Mouse (Mus musculus) midbrain, postnatal 0 days (tissue): ENCODE results near the gene Ttll2. TPM values are rescaled to one million over a fixed set of nuclear protein-coding genes. Genes with fewer than 3 reads are reported as not detected.
"Not testable (repeated sequence)": the region's sequence is repeated elsewhere in the genome, so short reads cannot be mapped to it uniquely, and the experiment has no call there.

Experiments used
- ATAC-seq: fragments of 200-750 bp; cut with Nextera tagmentation; 2 replicates; pipeline ENCODE4 v1.8.0; 2017; ENCODE audit warnings: moderate number of reproducible peaks, mild to moderate bottlenecking, moderate TSS enrichment, moderate library complexity; ENCODE audit not compliant: low FRiP score
- DNase-seq: peaks from one replicate; pipeline ENCODE4 v3.0.0-alpha.2; 2015; ENCODE audit warnings: low spot score
- H3K27ac ChIP-seq: fragments of 300-500 bp; sonication (generic); 2 replicates; pipeline ENCODE4 v1.5.1; 2014; ENCODE audit warnings: low read depth, mild to moderate bottlenecking, low read length, mixed read lengths
- H3K27me3 ChIP-seq: fragments of 300-500 bp; sonication (generic); 2 replicates; pipeline ENCODE4 v1.6.1; 2014; ENCODE audit warnings: low read length, control low read depth, mixed read lengths; ENCODE audit not compliant: insufficient read depth
- H3K36me3 ChIP-seq: fragments of 300-500 bp; sonication (generic); 2 replicates; pipeline ENCODE4 v1.6.1; 2014; ENCODE audit warnings: low read length, control low read depth, mixed read lengths; ENCODE audit not compliant: insufficient read depth
- H3K4me1 ChIP-seq: fragments of 300-500 bp; sonication (generic); 2 replicates; pipeline ENCODE4 v1.6.1; 2014; ENCODE audit warnings: mild to moderate bottlenecking, control low read depth, antibody characterized with exemption, low read length, mixed read lengths; ENCODE audit not compliant: insufficient read depth
- H3K4me2 ChIP-seq: fragments of 300-500 bp; sonication (generic); 2 replicates; pipeline ENCODE4 v1.6.1; 2014; ENCODE audit warnings: low read depth, mild to moderate bottlenecking, low read length, mixed read lengths; ENCODE audit not compliant: poor library complexity, severe bottlenecking
- H3K4me3 ChIP-seq: fragments of 300-500 bp; sonication (generic); 2 replicates; pipeline ENCODE4 v1.5.1; 2014; ENCODE audit warnings: low read depth, mild to moderate bottlenecking, low read length, moderate library complexity
- H3K9ac ChIP-seq: fragments of 300-500 bp; sonication (generic); replicated peaks from 2 replicates; pipeline ENCODE4 v1.6.1; 2014; ENCODE audit warnings: mild to moderate bottlenecking, low read length, moderate library complexity, mixed read lengths; ENCODE audit not compliant: poor library complexity, severe bottlenecking
- H3K9me3 ChIP-seq: fragments of 300-500 bp; sonication (generic); 2 replicates; pipeline ENCODE4 v1.6.1; 2016; ENCODE audit warnings: low read length, control low read depth
- WGBS: fragments of 180-500 bp; shearing (Covaris S2); extraction: QIAGEN DNeasy Blood & Tissue Kit; methylation state at CpG from one replicate; pipeline ENCODE4 v1.1.7; 2014; 5-methylcytosine and 5-hydroxymethylcytosine counted together
- polyA plus RNA-seq: library from polyadenylated mRNA; unstranded; fragments of >200 nt; fragmentation: Nextera tagmentation; extraction: Ambion mirVana; gene quantifications from 2 replicates; pipeline ENCODE4 v1.2.1, GENCODE M21; 2015
- total RNA-seq: library from RNA; depleted of rRNA; stranded (reverse); fragments of >200 nt; gene quantifications from 2 replicates; pipeline ENCODE4 v1.2.3, GENCODE M21; 2014; rRNA removed

The Ttll2 gene
- total RNA-seq (not detected in 2 replicates), polyA plus RNA-seq (not detected in 2 replicates)

GRCm38 (mm10) chr17:7352596-7352995 is at the start of gene Ttll2:
Ttll2 (minus strand) TSS chr17:7352696.
- H3K27ac ChIP-seq, H3K4me3 ChIP-seq, DNase-seq, H3K36me3 ChIP-seq, H3K4me1 ChIP-seq, H3K4me2 ChIP-seq, H3K9me3 ChIP-seq, H3K27me3 ChIP-seq, ATAC-seq, H3K9ac ChIP-seq: not testable (repeated sequence)
- WGBS, result 100% methylated on average over 1 of the region's 1 CpGs

DNA sequence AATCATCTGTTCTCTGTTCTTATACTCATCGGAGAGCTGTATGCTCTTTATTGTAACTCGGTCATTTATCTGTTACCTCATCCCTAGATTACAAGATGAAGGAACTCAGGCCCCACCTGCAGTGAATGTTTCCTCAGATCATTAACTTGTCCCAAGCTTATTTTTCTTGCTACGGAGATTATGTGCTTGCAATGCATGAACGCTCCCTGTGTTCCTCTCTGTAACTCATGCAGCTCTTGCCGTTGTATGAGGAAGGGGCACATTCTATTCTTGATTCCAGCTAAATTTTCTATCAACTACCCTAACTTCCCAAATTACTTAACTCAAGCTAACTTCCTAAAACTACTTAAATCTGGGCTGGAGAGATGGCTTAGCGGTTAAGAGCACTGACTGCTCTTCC is 47.3 kb upstream of the Ttll2 start:
- H3K27me3 ChIP-seq, H3K9ac ChIP-seq, H3K9me3 ChIP-seq, H3K4me2 ChIP-seq, DNase-seq, ATAC-seq, H3K36me3 ChIP-seq, H3K4me1 ChIP-seq, H3K4me3 ChIP-seq, H3K27ac ChIP-seq: not testable (repeated sequence)
- 72% methylated on average over 6 of the region's 6 CpGs for WGBS

GRCm38 (mm10) chr17:7398198-7398847 is 45.8 kb upstream of the Ttll2 start:
- not testable (repeated sequence) for H3K27me3 ChIP-seq, H3K4me2 ChIP-seq, DNase-seq, H3K9me3 ChIP-seq, H3K4me1 ChIP-seq, H3K4me3 ChIP-seq, ATAC-seq, H3K9ac ChIP-seq, H3K27ac ChIP-seq, H3K36me3 ChIP-seq
- 94% methylated on average over 6 of the region's 6 CpGs for WGBS

DNA sequence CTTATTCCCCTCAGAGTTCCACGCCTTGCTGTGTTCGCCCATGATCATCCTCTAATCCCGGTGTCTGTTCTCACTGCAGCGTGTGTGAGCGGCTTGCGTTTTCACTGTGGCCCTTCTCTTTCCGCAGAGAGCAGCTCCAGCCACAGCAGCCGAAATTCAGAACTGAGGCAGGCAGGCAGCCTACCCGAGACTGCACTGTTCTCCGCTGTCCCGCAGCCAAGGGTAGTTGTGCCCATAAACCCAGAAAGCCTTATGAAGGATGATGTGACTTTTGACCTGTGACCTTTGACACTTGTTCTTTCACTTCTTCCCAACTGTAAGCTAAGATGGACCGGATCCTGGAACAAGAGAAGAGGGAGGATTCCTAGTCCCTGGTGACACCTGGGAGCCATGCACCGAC is 44.6 kb upstream of the Ttll2 start:
- not testable (repeated sequence) for H3K27me3 ChIP-seq, H3K4me3 ChIP-seq, H3K9me3 ChIP-seq, ATAC-seq, H3K36me3 ChIP-seq, H3K4me1 ChIP-seq, H3K4me2 ChIP-seq, H3K9ac ChIP-seq, DNase-seq, H3K27ac ChIP-seq
- WGBS, result 86% methylated on average over 9 of the region's 13 CpGs

- WGBS, result no CpG with 5 or more reads among the region's 2 CpGs
- DNase-seq, H3K4me1 ChIP-seq, H3K36me3 ChIP-seq, H3K9me3 ChIP-seq, H3K4me2 ChIP-seq, H3K27ac ChIP-seq, H3K9ac ChIP-seq, ATAC-seq, H3K4me3 ChIP-seq, H3K27me3 ChIP-seq: not testable (repeated sequence)
Observed at GRCm38 (mm10) chr17:7396288-7396687, 43.8 kb upstream of the Ttll2 start.

- H3K4me2 ChIP-seq, H3K4me1 ChIP-seq, H3K9me3 ChIP-seq, H3K27ac ChIP-seq, DNase-seq, H3K36me3 ChIP-seq, H3K27me3 ChIP-seq, ATAC-seq, H3K9ac ChIP-seq, H3K4me3 ChIP-seq: not testable (repeated sequence)
- WGBS, result 92% methylated on average over 6 of the region's 8 CpGs
Observed at GRCm38 (mm10) chr17:7395671-7396070, 43.2 kb upstream of the Ttll2 start.

DNA sequence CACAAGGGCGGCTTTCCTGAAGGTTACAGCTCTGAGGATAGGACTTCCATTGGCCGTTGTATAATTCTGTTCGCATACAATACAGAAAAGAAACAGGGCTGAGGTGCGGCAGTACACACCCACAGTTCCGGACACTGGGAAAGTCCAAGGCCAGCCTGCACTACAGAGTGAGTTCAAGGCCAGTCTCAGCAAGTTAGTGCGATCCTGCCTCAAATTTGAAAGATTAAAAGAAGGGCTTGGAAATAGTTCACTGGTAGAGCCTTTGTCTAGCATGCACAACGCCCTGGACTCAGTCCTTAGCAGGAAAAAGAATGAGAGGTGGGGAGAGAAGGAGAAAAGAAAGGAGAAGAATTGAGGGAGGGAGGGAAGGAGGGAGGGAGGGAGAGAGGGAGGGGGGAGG is 42.6 kb upstream of the Ttll2 start:
- 86% methylated on average over 7 of the region's 7 CpGs for WGBS
- H3K27ac ChIP-seq, H3K4me2 ChIP-seq, H3K9me3 ChIP-seq, H3K36me3 ChIP-seq, H3K9ac ChIP-seq, H3K27me3 ChIP-seq, ATAC-seq, DNase-seq, H3K4me1 ChIP-seq, H3K4me3 ChIP-seq: not testable (repeated sequence)

- 52% methylated on average over 7 of the region's 7 CpGs for WGBS
- H3K4me2 ChIP-seq, H3K4me3 ChIP-seq, H3K9me3 ChIP-seq, H3K36me3 ChIP-seq, H3K27ac ChIP-seq, H3K27me3 ChIP-seq, H3K9ac ChIP-seq, ATAC-seq, H3K4me1 ChIP-seq: not testable (repeated sequence)
- peak; percentile 13 for DNase-seq
Observed at GRCm38 (mm10) chr17:7389898-7390297, 37.4 kb upstream of the Ttll2 start.

DNA sequence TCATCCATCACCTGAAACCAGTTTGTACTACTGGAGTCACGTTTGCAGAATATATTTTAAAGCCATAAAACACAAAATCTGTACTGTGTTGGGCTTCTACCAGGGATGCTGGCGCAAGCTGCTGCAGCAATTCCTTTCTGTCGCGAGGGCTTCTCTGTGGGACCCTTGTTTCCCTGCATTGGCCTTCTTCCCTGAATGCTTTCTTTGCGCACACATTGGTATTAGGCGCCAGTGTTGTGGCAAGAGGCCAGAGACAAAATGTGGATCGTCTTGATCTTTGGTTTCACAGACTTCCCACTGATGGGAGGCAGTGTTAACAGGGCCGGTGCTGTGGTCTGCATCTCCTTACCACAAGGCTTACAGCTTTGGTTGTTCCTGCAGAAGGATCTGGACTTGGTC is 36.5 kb upstream of the Ttll2 start:
- H3K27ac ChIP-seq, ATAC-seq, H3K4me2 ChIP-seq, H3K4me1 ChIP-seq, H3K27me3 ChIP-seq, H3K9ac ChIP-seq, H3K9me3 ChIP-seq, H3K4me3 ChIP-seq, H3K36me3 ChIP-seq: not testable (repeated sequence)
- WGBS, result 76% methylated on average over 6 of the region's 8 CpGs
- peak; percentile 51 for DNase-seq
